Mouse (Mus musculus): ENCODE measurements around the gene Ntf3. TPM values are rescaled to one million over a fixed set of nuclear protein-coding genes. Genes with fewer than 3 reads are reported as not detected.
A peak's percentile ranks its signal among the peaks of the same experiment; 100 is the strongest.

Gene Ntf3
- total RNA-seq, 2 experiments from 2014 or later: 2.0 to 2.2 TPM

DNA sequence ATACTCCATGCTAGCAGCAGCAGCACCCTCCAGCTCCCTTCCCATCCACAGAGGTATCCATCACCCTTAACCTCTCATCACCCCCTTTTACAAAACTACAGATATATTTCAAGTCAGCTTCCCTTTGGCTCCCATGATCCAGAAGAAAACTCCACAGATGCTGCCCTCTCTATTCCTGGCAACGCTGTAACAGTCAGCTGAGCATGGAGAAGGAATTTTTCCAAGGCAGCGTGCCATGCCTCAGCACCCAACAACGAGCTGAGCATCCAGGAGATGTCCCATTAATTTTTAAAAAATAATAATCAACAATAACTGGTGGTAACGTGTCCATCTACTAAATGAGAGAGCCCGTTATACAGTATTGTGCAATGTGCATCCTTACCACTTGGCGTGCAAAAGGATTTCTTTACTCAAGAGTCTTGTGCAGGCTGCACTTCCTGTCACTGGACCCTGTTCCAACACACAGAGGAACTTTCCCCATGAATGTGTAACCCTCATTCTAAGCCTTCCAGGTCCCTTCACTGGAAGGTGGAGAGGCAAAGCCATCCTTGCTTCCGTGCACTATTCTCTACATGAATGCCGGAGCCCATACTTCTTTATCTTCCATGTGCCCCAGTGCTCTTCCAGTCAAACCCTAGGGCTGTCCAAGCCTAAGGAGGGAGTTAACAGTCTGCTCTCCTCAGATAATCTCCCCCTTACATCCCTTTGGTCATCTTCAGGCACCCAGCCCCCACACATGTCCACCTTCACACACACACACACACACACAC lies 5.0 kb downstream of the Ntf3 start:
- intact Hi-C loops (cut with DNase I): loop anchor here (5.0 to 10.0 kb wide), 2 partner anchors 64 to 313 kb away; no protein-coding TSS in a partner anchor
- DNase-seq (ENCODE audit: low spot score in 2 of 2): no peak

DNA sequence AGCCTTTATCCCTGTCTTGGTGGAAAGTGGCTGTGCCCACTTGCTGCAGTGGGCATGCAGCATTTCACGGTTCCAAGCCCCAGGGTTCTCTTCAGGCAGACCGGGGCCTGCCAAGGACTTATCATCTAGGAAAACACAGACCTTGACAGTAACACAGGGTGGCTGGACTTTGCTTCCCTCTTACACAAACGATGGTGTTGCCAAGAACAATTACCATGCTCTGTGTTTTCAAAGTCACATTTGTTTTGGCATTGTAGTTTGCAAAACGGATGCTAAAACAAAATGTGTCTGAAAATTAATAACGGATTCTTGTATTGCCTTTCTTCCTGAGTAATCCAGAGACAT lies 6.7 kb downstream of the Ntf3 start:
- intact Hi-C loops (cut with DNase I): loop anchor here (5.0 to 10.0 kb wide), 2 partner anchors 63 to 315 kb away; no protein-coding TSS in a partner anchor
- DNase-seq (ENCODE audit: low spot score in 2 of 2): no peak

DNA sequence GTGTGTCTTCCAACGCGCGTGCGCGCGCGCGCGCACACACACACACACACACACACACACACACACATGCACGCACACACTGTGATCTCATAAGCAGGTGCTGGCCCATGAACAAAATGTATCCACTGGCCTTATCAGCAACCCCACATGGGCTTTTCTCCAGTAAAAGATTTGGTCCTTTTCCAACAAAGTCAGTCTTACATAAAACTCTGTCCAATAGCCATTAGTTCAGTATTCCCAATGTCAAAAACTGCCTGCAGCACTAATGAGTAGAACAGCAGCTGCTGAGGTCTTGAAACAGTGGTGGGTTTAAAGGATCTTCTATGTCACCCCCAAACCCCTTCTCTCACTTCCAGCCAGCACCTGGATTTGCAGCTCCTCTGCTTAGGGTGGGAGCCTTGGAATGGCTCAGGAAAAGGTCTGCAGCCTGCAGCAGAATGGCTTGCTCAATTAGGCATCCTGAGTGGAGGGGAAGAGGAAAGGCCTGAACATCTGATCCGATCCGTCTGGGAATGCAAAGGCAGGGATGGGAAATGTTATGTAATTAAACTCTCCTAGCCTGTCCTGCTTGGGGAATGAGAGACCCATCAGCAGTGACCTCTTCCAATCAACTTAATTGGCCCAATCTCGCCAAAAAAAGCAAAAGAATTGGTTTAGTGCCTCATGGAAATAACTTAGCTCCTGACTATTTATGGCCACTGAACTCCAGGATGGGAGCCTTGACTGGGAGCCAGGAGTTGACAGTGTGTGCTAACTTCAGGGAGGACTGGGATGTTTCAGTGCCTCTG lies 7.2 kb downstream of the Ntf3 start:
- intact Hi-C loops (cut with DNase I): loop anchor here (5.0 to 10.0 kb wide), 2 partner anchors 62 to 315 kb away; no protein-coding TSS in a partner anchor
- DNase-seq (ENCODE audit: low spot score in 2 of 2): no peak

DNA sequence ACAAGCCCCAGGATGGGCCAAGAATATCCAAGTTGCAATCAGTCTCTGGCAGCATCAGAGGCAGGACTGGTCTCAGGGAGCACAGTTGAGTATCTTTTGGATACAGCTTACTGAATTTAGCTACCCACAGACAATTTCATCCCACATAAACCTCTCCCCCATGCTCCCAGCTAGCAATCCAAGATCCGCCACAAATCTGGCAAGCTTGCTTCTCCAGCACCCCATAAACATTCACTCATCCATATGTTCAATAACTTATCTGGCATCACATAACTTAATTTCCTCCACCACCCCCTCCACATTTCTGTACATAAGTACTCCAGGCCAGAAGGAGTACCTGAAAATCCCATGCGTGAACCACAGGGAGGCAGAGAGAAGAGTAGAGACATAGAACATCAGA lies 10.8 kb downstream of the Ntf3 start:
- peak in 1 of 2 experiments; percentile 28 for DNase-seq (ENCODE audit: low spot score in 2 of 2)
- intact Hi-C loops (cut with DNase I): no loop called here

DNA sequence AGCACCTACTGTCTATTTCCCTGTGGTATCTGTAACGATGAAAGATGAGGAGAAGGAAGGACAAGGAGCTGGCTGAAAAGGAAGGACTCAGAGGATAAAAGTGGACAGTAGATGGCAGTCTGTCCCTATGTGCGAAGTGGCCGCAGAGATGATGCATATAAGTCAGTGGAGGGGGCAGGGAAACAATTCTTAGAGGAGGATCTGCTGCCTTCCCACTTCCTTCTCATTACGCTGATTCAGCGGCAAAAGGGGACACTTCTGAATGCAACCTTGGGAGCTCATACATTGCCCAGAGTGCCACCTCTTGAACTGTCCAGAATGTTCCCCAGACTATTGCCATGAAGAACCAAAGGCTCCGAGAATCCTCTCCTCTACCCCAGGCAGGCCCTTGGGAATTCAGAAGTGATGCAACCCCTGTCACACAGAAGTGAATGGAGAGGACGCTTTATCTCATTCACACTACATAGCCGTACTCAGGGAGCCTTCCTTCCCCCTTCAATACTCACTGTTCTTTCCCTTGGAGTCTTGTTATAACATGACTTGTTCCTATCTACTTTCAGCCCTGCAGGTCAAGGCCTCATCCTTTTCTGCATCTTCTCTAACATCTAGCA lies 12.2 kb downstream of the Ntf3 start:
- intact Hi-C loops (cut with DNase I): no loop called here
- DNase-seq (ENCODE audit: low spot score in 2 of 2): no peak

DNA sequence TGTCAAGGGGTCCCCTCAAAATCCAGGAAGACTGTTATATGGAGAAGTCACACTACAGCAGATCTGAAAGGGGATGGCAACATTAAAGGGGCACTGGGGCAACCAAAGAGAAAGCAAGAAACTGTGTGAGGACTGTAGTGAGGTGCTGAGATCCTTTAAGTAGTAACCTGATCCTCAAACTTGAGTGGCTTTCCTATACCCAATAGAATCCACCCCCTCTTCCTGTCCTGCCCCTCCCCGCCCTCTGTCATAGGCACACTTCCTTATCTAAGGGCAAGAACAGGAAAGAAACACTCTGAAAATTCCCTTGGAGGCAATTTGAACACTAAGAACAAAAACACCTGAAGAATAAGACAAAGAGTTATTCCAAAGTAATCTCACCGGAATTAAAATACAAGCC lies 13.6 kb downstream of the Ntf3 start:
- no peak for DNase-seq (ENCODE audit: low spot score in 2 of 2)
- intact Hi-C loops (cut with DNase I): no loop called here

DNA sequence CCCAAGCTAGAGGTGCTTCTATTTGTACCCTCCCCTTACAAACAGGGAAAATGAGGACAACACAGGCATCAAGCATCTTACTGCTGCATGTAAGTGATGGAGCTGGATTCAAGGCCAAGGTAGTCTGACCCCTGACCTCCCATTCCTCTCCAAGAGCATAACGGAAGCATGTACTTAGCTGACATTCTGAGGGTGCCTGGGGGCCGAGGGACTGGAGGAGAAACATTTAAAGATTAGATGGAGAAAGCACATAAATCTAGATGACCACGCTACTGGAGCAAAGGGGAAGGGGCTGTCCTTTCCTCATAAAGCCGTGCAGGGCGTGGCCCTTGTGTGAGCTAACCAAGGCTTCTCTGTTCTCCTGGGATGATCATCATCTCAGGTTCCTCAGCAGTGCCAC lies 23.1 kb downstream of the Ntf3 start:
- intact Hi-C loops (cut with DNase I): no loop called here
- no peak for DNase-seq (ENCODE audit: low spot score in 2 of 2)

DNA sequence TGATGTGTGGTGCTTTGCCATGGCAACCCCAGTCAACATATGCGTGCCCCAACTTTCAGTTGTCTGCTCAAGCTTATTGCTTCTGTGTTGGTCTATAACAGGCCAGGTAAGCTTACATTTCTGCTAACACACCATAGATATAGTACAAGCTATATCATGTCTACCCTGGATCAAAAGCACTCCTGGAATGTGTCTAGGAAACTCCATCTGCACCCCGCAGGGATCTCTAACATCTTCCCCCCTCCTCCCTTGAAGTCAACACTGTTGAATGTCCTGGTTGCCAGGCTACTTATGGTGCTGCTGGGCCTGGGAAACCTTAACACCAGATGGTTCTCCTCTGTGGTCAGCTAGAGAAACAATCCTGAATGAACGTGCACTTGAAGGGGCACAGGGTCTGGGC lies 24.0 kb downstream of the Ntf3 start:
- DNase-seq (ENCODE audit: low spot score in 2 of 2): no peak
- intact Hi-C loops (cut with DNase I): no loop called here

DNA sequence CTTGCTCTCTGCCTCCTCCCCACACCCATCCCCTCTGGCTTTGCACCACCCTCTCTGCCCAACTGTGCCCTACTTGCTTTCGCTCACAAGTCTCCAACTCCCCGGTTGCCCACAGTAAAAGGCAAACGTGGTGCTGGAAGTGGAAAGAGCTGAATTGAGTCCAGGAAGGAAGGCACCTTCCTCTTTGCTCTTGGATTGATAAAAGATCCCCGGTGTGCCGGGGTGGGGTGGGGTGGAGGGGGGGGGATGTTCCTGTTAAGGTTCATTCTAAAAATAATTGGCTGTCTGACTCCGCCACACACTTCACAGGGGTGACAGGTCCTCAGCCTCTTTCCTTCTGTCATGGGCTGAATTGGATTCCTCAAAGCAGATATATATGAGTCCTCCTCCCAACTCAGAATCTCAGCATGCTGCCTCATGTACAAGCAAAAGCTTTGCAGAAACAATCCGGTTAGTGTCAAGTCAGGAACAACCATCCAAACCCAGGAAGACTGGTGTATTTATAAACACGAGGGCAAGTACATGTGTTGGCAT lies 24.6 kb downstream of the Ntf3 start:
- DNase-seq (ENCODE audit: low spot score in 2 of 2): no peak
- intact Hi-C loops (cut with DNase I): no loop called here

DNA sequence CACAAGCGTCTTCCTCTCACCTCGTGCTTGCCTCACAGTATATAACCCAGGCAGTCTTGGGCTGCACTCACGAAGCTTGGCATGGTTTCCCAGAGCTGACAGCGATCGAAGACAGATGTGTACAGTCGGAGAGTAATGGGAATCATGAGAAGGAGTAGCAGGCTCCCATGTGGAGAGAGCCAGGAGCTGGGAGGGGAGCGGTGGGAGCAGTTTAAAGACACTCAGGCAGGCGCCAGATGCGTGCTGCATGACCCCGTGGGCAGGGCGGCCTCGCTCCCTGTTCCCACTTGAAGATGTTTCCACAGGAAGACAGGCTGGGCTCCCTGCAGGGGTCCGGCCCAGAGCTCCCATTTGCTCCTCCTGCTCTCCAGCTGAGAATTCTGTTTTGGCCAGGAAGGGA lies 25.2 kb downstream of the Ntf3 start:
- intact Hi-C loops (cut with DNase I): no loop called here
- DNase-seq (ENCODE audit: low spot score in 2 of 2): peak in 1 of 2 experiments; percentile 13

DNA sequence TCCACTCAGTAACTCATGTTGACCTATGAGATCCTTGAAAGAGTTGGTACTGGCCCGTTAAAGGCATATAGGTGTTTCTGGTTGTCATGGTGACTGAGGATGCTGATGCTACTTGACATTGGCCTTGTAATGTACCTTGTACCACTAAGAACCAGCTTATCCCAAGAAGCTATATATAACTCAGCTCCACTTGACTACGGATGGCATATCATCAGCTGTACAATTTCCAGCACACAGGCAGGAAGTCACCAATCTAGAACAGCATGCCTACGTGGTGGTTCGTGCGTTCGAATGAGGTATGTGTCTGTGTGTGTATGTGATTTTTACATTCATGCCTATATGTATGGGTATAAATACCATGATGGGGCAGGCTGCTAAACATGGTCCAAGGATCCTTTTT lies 25.7 kb downstream of the Ntf3 start:
- DNase-seq (ENCODE audit: low spot score in 2 of 2): no peak

DNA sequence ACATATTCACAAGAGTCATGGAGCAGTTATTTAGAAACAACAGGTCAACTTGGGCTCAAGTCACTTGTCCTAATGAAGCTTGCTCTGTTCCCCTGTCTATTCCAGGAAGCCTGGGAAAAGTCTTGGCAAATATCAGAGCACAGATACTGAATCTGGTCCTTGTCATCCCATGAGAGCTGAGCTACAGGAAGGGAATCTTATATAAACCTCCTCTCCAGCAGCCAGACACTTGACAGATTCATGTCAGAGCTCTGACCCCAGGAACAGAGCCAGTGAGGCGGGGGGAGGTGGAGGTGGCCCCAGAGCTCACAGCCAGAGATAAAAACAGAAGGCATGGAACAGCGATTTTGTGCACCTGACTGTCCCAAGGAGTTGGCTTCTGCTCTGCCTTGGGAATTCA lies 26.3 kb downstream of the Ntf3 start:
- intact Hi-C loops (cut with DNase I): no loop called here
- no peak for DNase-seq (ENCODE audit: low spot score in 2 of 2)

More for the DNA sequence above, 25.7 kb downstream of the Ntf3 start:
- intact Hi-C loops (cut with DNase I): no loop called here

DNA sequence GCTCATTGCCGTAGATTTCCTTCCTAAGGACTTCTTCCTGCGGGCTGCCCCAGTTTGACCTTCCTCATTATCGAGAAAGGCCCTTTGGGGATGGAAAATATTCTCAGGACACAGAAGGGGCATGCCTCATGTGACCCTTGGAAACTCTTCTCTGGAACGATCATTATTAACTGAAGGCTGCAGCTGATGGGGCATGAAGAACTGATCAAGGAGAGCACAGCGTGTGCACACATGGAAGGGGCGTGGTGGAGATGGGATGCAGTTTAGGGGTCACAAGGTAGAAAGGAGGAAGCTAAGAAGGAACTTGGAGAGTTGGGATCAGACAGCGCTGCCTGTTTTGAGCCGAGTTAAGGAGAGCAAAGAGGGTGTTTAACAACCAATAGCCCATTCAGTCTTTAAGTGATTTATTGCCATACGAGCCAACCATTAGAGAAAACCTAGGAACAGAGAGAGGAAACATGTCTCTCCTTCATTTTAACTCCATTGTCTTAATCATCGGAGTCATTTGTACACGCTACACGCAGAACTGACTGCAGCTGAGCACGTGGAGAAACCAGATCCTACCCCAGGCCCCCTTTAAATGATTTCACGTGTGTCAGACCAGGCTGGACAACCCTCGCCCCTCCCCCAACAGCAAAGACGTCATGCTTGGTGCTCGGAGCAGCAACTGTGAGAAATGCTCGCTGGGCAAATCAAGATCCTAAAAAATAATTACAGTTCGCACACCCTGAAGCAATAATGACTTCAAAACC lies 32.4 kb downstream of the Ntf3 start:
- no peak for DNase-seq (ENCODE audit: low spot score in 2 of 2)
- intact Hi-C loops (cut with DNase I): no loop called here

DNA sequence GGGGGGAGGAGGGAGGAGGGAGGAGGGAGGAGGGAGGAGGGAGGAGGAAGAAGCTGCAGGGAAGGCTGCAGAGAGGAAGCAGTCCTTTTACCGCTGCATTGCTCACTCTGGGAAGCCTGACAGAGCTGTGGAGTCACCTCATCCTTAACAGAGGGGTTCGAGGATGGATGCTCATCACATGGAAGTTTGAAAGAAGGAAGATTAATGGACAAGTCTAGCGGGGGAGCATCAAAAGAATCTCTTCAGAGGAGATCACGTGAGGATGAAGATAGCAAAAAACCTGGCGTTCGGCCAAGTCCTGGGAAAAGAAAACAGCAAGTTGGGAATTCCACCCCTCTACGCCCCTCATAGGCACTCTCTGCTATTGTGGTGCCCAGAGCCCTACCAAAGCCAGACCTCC lies 38.5 kb downstream of the Ntf3 start:
- DNase-seq (ENCODE audit: low spot score in 2 of 2): no peak

DNA sequence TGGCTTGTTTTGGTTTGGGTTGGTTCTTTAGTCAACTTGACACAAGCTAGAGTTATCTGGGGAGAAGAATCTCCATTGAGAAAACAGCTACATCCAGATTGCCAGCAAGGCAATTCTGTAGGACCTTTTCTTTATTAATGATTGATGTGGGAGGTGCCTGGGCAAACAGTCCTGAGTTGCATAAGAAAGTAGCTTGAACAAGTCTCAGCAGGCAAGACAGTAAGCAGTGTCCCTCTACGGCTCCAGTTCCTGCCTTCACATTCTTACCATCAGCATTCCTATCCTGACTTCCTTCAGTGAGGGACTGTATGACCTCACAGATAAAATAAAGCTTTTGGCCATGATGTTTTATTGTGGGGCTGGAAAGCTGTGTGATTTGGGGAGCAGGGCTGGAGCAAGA lies 48.5 kb downstream of the Ntf3 start:
- intact Hi-C loops (cut with DNase I): no loop called here
- DNase-seq (ENCODE audit: low spot score in 2 of 2): no peak

More for the DNA sequence above, 38.5 kb downstream of the Ntf3 start:
- intact Hi-C loops (cut with DNase I): no loop called here

DNA sequence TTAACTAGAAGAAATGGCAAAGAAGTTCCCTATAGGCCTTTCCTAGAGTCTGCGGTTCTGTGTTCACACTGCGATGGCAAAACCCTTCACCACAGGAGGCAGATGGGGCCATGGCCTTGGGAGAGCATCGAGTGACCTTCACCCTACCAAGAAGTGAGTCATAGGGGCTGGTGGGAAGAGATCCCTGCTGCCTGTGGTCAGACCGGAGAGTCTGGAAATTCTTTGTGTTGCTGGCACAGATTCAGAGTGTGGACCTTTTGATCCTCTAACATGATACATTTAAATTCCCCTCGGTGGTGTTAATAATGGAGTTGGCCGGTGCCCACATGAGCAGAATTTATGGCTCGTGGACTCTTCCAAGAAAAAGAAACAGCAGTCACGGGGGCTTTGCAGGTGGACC lies 49.5 kb downstream of the Ntf3 start:
- no peak for DNase-seq (ENCODE audit: low spot score in 2 of 2)
- intact Hi-C loops (cut with DNase I): no loop called here

DNA sequence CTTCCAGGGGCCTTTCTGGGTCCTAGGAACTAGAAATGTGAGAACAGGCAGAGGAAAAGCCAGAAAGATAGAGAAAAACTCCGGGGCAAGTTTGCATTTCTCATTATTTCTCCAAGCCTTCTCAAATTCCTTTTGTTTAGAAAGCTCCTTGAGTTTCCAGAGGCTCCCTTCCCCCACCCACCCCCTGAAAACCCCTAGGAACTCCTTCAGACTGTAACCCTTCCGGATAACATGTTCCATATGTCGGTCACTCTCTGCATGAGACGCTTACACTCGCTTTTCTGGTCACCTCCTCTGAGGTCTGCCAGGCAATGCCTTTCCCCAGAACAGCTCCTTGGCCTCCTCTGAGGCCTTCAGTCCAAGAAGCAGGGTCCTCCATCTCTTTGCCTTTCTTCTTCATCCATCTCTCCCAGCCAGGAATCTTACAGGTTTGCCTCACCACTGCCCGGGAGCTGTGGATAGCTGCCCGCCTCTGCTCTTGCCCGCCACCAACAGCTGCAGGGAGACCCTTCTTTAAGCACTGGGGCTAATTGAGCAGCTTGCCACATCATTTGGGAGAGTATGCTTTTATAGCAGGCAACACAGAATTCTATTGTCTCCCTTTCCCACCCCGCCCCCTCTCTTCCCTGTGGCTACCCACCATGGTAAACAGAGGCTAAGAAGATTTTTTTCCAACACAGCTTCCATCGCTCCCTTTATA lies 51.6 kb downstream of the Ntf3 start:
- no peak for DNase-seq (ENCODE audit: low spot score in 2 of 2)
- intact Hi-C loops (cut with DNase I): no loop called here

DNA sequence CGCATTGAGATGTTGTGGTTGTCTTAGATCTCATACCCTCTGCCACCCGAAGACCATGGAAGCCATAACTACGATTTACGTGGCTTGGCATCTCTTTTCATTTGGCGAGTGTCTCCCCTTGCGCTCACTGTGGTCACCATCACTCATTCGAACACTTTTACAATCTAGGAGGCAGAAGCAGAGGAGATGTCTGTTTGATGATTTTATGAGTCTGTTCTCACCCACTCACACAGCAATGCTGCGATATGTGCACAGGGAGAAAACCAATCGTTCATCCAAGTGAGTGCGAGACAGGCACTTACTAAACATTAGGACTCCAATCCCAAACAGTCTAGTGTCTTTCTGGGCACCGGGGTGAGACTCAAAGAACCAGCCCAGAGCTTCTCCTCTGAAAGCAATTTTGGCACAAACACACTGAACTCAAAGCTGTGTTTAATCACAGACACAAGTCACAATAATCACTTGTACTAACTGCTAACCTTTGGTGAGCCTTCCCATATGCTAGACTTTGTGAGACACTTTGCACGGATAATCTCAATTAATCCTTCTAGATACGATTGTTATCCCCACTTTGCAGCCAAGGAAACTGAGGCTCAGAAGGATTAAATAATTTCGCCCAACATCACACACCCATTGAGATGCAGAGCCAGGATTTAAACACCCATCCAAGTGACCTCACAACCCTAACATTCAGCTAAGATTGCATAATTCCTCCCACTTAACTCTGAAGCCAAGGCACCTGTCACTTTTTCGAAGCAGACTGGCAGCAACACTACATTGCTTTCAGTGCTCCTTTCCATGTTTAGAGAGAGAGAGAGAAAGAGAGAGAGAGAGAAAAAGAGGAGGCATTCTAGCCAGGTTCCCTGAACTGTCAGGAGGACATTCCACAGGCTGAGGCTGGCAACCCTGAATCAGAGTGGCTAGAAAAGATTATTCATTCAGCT lies 55.5 kb downstream of the Ntf3 start:
- intact Hi-C loops (cut with DNase I): no loop called here

More for the DNA sequence above, 55.5 kb downstream of the Ntf3 start:
- no peak for DNase-seq (ENCODE audit: low spot score in 2 of 2)

All from left cerebral cortex, postnatal 36 days (tissue).